Mouse (Mus musculus) cerebellum, adult 2 months (tissue): ENCODE measurements around the gene Aptx.
A peak's percentile ranks its signal among the peaks of the same experiment; 100 is the strongest.

Experiments used
- CTCF ChIP-seq: fragments of 200-500 bp; IDR thresholded peaks from 2 replicates; pipeline ENCODE4 v1.5.1; 2011; ENCODE audit warnings: low read depth, mild to moderate bottlenecking, control low read depth, low read length, moderate library complexity, borderline replicate concordance; ENCODE audit not compliant: insufficient read depth
- POLR2A ChIP-seq: fragments of 200-500 bp; IDR thresholded peaks from 2 replicates; pipeline ENCODE4 v1.6.1; 2011; ENCODE audit warnings: low read length, control low read depth, borderline replicate concordance; ENCODE audit not compliant: insufficient read depth

DNA sequence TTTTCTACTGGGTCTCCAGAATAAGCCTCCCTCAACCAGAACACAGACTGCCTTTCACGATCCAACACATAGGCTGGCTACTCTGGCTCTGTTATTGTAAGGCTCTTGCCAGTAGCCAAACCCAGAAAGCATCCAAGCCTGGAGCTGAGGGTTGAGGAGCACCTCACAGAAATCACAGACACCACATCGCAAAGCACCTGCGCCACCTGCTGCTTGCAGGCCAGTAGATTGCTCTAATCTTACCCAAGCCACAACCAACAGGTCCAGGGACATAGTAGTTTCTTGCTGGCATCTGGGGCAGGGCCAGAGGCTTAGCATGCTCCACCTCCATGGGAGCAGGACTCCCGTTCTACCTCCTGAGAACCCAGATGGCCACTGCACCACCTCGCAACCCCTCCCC lies 25.9 kb downstream of the Aptx start:
- no peak for TF ChIP-seq POLR2A
- peak; percentile 16; the same call in 1 of the 2 replicates for TF ChIP-seq CTCF
